Mouse (Mus musculus): ENCODE results near the gene Col27a1. TPM values are rescaled to one million over a fixed set of nuclear protein-coding genes. Genes with fewer than 3 reads are reported as not detected.

Gene Col27a1
- total and polyA plus RNA-seq, 2 experiments from 2014 or later, result 1.2 to 8.2 TPM

- Histone ChIP-seq H3K9me3 (replicated peaks; ENCODE audit: control insufficient read depth, low read length) (no peaks in the 10 kb centered on the region), H3K4me1 (ENCODE audit: control insufficient read depth, insufficient read depth) (peaks cover 4% of the 10 kb centered on the region; the same call in 1 of the 2 replicates), H3K9ac (replicated peaks; ENCODE audit: low read depth, low read length) (no peak overlapping the region), H3K27ac (ENCODE audit: low read depth) (no peak overlapping the region), H3K4me3 (ENCODE audit: low read depth, low read length) (no peak overlapping the region), H3K4me2 (ENCODE audit: low read depth, low read length) (no peak overlapping the region), H3K27me3 (ENCODE audit: control insufficient read depth, insufficient read depth, low read length) (no peaks in the 10 kb centered on the region), H3K36me3 (replicated peaks; ENCODE audit: control insufficient read depth, insufficient read depth, low read length) (peaks cover 8% of the 10 kb centered on the region; the same call in 1 of the 2 replicates)
- ATAC-seq (ENCODE audit: insufficient read depth, low read depth) (no peak), DNase-seq (ENCODE audit: low spot score) (no peak)
- TF ChIP-seq EP300 (IDR thresholded peaks at IDR 0.05; ENCODE audit: low read depth) (no peak), CTCF (IDR thresholded peaks at IDR 0.05; ENCODE audit: low read depth) (no peak)
- 50% methylated on average over 1 of the region's 1 CpGs for WGBS
Observed at GRCm38 (mm10) chr4:63267586-63267985, 53.8 kb downstream of the Col27a1 start.

DNA sequence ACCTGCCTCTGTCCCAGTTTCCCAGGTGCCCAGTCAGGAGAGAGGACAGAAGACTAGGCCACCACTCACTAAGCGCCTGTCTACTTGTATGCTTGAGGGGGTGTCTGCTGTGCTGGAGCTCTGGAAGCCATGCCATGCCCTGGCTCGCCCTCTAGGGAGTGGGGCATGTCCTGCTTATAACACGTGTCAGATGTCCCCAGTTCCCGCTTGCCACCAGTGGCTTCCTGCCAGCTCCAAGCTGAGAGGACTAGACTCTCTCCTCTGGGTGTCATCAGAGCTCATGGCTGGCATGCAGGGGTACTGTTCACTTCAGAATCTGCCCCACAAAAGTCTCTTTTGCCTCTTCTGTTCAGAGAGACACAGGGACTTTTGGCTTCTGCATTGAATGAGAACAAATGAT, 55.0 kb downstream of the Col27a1 start:
- 40% methylated on average over 4 of the region's 4 CpGs for WGBS

GRCm38 (mm10) chr4:63274516-63274915, 60.7 kb downstream of the Col27a1 start:
- H3K4me2 ChIP-seq (ENCODE audit: low read depth, low read length), result no peak overlapping the region
- H3K36me3 ChIP-seq (replicated peaks; ENCODE audit: control insufficient read depth, insufficient read depth, low read length), result no peaks in the 10 kb centered on the region
- DNase-seq (ENCODE audit: low spot score) (no peak), ATAC-seq (ENCODE audit: insufficient read depth, low read depth) (no peak)
- TF ChIP-seq CTCF (IDR thresholded peaks at IDR 0.05; ENCODE audit: low read depth), result no peak
- TF ChIP-seq EP300 (IDR thresholded peaks at IDR 0.05; ENCODE audit: low read depth), result no peak
- H3K9me3 ChIP-seq (replicated peaks; ENCODE audit: control insufficient read depth, low read length), result no peaks in the 10 kb centered on the region
- no peaks in the 10 kb centered on the region; the same call in none of the 2 replicates for H3K4me1 ChIP-seq (ENCODE audit: control insufficient read depth, insufficient read depth)
- H3K4me3 ChIP-seq (ENCODE audit: low read depth, low read length), result no peak overlapping the region
- 24% methylated on average over 1 of the region's 1 CpGs for WGBS
- no peak overlapping the region for H3K27ac ChIP-seq (ENCODE audit: low read depth)
- H3K9ac ChIP-seq (replicated peaks; ENCODE audit: low read depth, low read length), result no peak overlapping the region
- 0 out of 2 replicates have a peak, but pooled peaks cover 9% of the 10 kb centered on the region for H3K27me3 ChIP-seq (ENCODE audit: control insufficient read depth, insufficient read depth, low read length)

More for the DNA sequence above, 55.0 kb downstream of the Col27a1 start:
- Histone ChIP-seq H3K36me3 (replicated peaks; ENCODE audit: control insufficient read depth, insufficient read depth, low read length) (peaks cover 5% of the 10 kb centered on the region; the same call in 1 of the 2 replicates), H3K27me3 (ENCODE audit: control insufficient read depth, insufficient read depth, low read length) (no peaks in the 10 kb centered on the region), H3K27ac (ENCODE audit: low read depth) (no peak overlapping the region), H3K9me3 (replicated peaks; ENCODE audit: control insufficient read depth, low read length) (no peaks in the 10 kb centered on the region), H3K4me3 (ENCODE audit: low read depth, low read length) (no peak overlapping the region), H3K4me2 (ENCODE audit: low read depth, low read length) (no peak overlapping the region), H3K9ac (replicated peaks; ENCODE audit: low read depth, low read length) (no peak overlapping the region), H3K4me1 (ENCODE audit: control insufficient read depth, insufficient read depth) (no peaks in the 10 kb centered on the region)
- ATAC-seq (ENCODE audit: insufficient read depth, low read depth), result peak; percentile 74
- TF ChIP-seq CTCF (IDR thresholded peaks at IDR 0.05; ENCODE audit: low read depth), result peak; percentile 15; the same call in 1 of the 2 replicates
- no peak for TF ChIP-seq EP300 (IDR thresholded peaks at IDR 0.05; ENCODE audit: low read depth)
- DNase-seq (ENCODE audit: low spot score), result no peak

- H3K4me1 ChIP-seq (ENCODE audit: control insufficient read depth, insufficient read depth), result no peaks in the 10 kb centered on the region; the same call in none of the 2 replicates
- H3K9me3 ChIP-seq (replicated peaks; ENCODE audit: control insufficient read depth, low read length), result no peaks in the 10 kb centered on the region
- TF ChIP-seq EP300 (IDR thresholded peaks at IDR 0.05; ENCODE audit: low read depth) (no peak), CTCF (IDR thresholded peaks at IDR 0.05; ENCODE audit: low read depth) (no peak)
- H3K4me3 ChIP-seq (ENCODE audit: low read depth, low read length), result no peak overlapping the region
- H3K4me2 ChIP-seq (ENCODE audit: low read depth, low read length), result no peak overlapping the region
- H3K27me3 ChIP-seq (ENCODE audit: control insufficient read depth, insufficient read depth, low read length), result 0 out of 2 replicates have a peak, but pooled peaks cover 9% of the 10 kb centered on the region
- no peak for ATAC-seq (ENCODE audit: insufficient read depth, low read depth)
- 60% methylated on average over 8 of the region's 8 CpGs for WGBS
- H3K9ac ChIP-seq (replicated peaks; ENCODE audit: low read depth, low read length), result no peak overlapping the region
- DNase-seq (ENCODE audit: low spot score), result no peak
- H3K36me3 ChIP-seq (replicated peaks; ENCODE audit: control insufficient read depth, insufficient read depth, low read length), result no peaks in the 10 kb centered on the region
- H3K27ac ChIP-seq (ENCODE audit: low read depth), result no peak overlapping the region
Observed at GRCm38 (mm10) chr4:63275251-63275650, 61.4 kb downstream of the Col27a1 start.

DNA sequence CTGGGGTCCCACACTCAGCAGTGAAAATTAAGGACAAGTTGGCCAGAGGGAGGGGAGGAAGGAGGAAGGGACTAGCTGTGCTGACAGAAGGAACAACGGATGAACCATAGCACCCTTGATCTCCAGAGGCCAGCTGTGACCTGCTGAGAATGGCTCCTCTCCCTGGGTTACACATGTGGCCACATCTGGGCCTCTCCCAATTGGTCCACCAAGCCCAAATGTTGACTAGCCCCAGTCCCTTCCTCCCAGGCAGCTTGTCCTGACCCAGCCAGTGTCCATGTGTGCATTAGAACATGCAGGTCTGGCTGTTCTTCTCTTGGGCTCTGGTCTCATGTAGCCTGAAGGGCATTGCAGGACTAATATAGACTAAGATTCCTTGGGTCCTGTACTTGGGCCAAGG, 62.8 kb downstream of the Col27a1 start:
- DNase-seq (ENCODE audit: low spot score) (no peak), ATAC-seq (ENCODE audit: insufficient read depth, low read depth) (no peak)
- Histone ChIP-seq H3K4me2 (ENCODE audit: low read depth, low read length) (no peak overlapping the region), H3K4me1 (ENCODE audit: control insufficient read depth, insufficient read depth) (no peaks in the 10 kb centered on the region; the same call in none of the 2 replicates), H3K36me3 (replicated peaks; ENCODE audit: control insufficient read depth, insufficient read depth, low read length) (no peaks in the 10 kb centered on the region), H3K27me3 (ENCODE audit: control insufficient read depth, insufficient read depth, low read length) (0 out of 2 replicates have a peak, but pooled peaks cover 9% of the 10 kb centered on the region), H3K9me3 (replicated peaks; ENCODE audit: control insufficient read depth, low read length) (no peaks in the 10 kb centered on the region), H3K9ac (replicated peaks; ENCODE audit: low read depth, low read length) (no peak overlapping the region), H3K4me3 (ENCODE audit: low read depth, low read length) (no peak overlapping the region), H3K27ac (ENCODE audit: low read depth) (no peak overlapping the region)
- no peak for TF ChIP-seq EP300 (IDR thresholded peaks at IDR 0.05; ENCODE audit: low read depth)
- TF ChIP-seq CTCF (IDR thresholded peaks at IDR 0.05; ENCODE audit: low read depth), result no peak
- WGBS, result 93% methylated on average over 1 of the region's 1 CpGs

- Histone ChIP-seq H3K9ac (replicated peaks; ENCODE audit: low read depth, low read length) (no peak overlapping the region), H3K36me3 (replicated peaks; ENCODE audit: control insufficient read depth, insufficient read depth, low read length) (no peaks in the 10 kb centered on the region), H3K4me3 (ENCODE audit: low read depth, low read length) (no peak overlapping the region), H3K27me3 (ENCODE audit: control insufficient read depth, insufficient read depth, low read length) (0 out of 2 replicates have a peak, but pooled peaks cover 9% of the 10 kb centered on the region), H3K4me2 (ENCODE audit: low read depth, low read length) (no peak overlapping the region), H3K4me1 (ENCODE audit: control insufficient read depth, insufficient read depth) (no peaks in the 10 kb centered on the region; the same call in none of the 2 replicates), H3K27ac (ENCODE audit: low read depth) (no peak overlapping the region), H3K9me3 (replicated peaks; ENCODE audit: control insufficient read depth, low read length) (no peaks in the 10 kb centered on the region)
- peak; percentile 80 for DNase-seq (ENCODE audit: low spot score)
- TF ChIP-seq EP300 (IDR thresholded peaks at IDR 0.05; ENCODE audit: low read depth) (no peak), CTCF (IDR thresholded peaks at IDR 0.05; ENCODE audit: low read depth) (no peak)
- WGBS, result 25% methylated on average over 7 of the region's 7 CpGs
- ATAC-seq (ENCODE audit: insufficient read depth, low read depth), result peak; percentile 49
Observed at GRCm38 (mm10) chr4:63278821-63279220, 65.0 kb downstream of the Col27a1 start.

Data from heart, postnatal 0 days (tissue).